Mouse (Mus musculus) Patski (cell line): ENCODE measurements around the gene Vil1. TPM values are rescaled to one million over a fixed set of nuclear protein-coding genes. Genes with fewer than 3 reads are reported as not detected.

ENCODE experiments used
- ATAC-seq: fragments of 100-300 bp; one replicate; pipeline ENCODE4 v1.8.0; 2021
- CTCF ChIA-PET: fragments of 350-600 bp; sonication (Branson Sonifier 250); formaldehyde crosslinking; loops from one replicate; lab custom pipeline; 2022; ENCODE audit warnings: inconsistent platforms; lab: Charles Lee
- POLR2A ChIA-PET: fragments of 350-600 bp; sonication (Branson Sonifier 250); formaldehyde crosslinking; loops from one replicate; lab custom pipeline; 2022; ENCODE audit warnings: antibody characterized with exemption, inconsistent platforms; lab: Charles Lee
- DNase-seq: peaks from one replicate; pipeline ENCODE4 v3.0.0-alpha.2; 2011; ENCODE audit warnings: low read depth, low spot score
- H3K27me3 ChIP-seq: fragments of 371-371 bp; one replicate; pipeline ENCODE4 v1.5.1; 2021
- CTCF ChIP-seq: fragments of 100-300 bp; IDR thresholded peaks from one replicate; pipeline ENCODE4 v1.5.1; 2021
- in situ Hi-C: fragments of 300-500 bp; cut with MboI; formaldehyde crosslinking; loops from 3 replicates; pipeline ENCODE4 v1.11.1; 2018; ENCODE audit warnings: low pct_unique_long_range_greater_than_20kb, mixed read lengths
- polyA plus RNA-seq: library from polyadenylated mRNA; unstranded; gene quantifications from one replicate; pipeline ENCODE4 v1.2.3, GENCODE M21; 2021

Vil1 gene
- 0.13 TPM for polyA plus RNA-seq

- H3K27me3 ChIP-seq = no peaks in the 10 kb centered on the region
- TF ChIP-seq CTCF = no peak
- ATAC-seq = no peak
- ChIA-PET POLR2A (no interaction called here), CTCF (interaction anchor here (1.9 kb wide), 1 partner anchor 11 kb away, joined by 5 read pairs; no protein-coding TSS in a partner anchor)
- in situ Hi-C loops = no loop called here
- DNase-seq = no peak
Observed at GRCm38 (mm10) chr1:74408589-74409504, at the start of gene Vil1. Gene Vil1, plus strand, starts transcription at chr1:74409376.

GRCm38 (mm10) chr1:74359952-74360517 is 49.1 kb upstream of the Vil1 start:
- POLR2A ChIA-PET = no interaction called here
- H3K27me3 ChIP-seq = no peaks in the 10 kb centered on the region
- CTCF ChIA-PET = interaction anchor here (1.4 to 3.9 kb wide), 2 partner anchors 30 to 47 kb away, joined by 3 to 18 read pairs; no protein-coding TSS in a partner anchor
- ATAC-seq (no peak), DNase-seq (no peak)
- TF ChIP-seq CTCF = no peak
- in situ Hi-C loops = loop anchor here (5.0 kb wide), 2 partner anchors 48 to 153 kb away; no protein-coding TSS in a partner anchor

- TF ChIP-seq CTCF = peak; percentile 96
- POLR2A ChIA-PET = interaction anchor here (0.8 to 1.4 kb wide), 2 partner anchors 15 to 74 kb away, joined by 4 to 5 read pairs; no protein-coding TSS in a partner anchor
- H3K27me3 ChIP-seq = no peaks in the 10 kb centered on the region
- in situ Hi-C loops = loop anchor here (5.0 kb wide), 1 partner anchor 50 kb away; no protein-coding TSS in a partner anchor
- DNase-seq (peak; percentile 46), ATAC-seq (peak; percentile 69)
- CTCF ChIA-PET = interaction anchor here (0.8 to 3.9 kb wide), 10 partner anchors 14 to 165 kb away, joined by 3 to 18 read pairs (median 3); no protein-coding TSS in a partner anchor
Observed at GRCm38 (mm10) chr1:74361812-74362211, 47.4 kb upstream of the Vil1 start, which contains the start of gene Catip. Gene Catip, plus strand, starts transcription at chr1:74362108.

GRCm38 (mm10) chr1:74362325-74363229 is 46.6 kb upstream of the Vil1 start:
- CTCF ChIA-PET = interaction anchor here (0.8 to 3.9 kb wide), 10 partner anchors 14 to 166 kb away, joined by 3 to 18 read pairs (median 3); no protein-coding TSS in a partner anchor
- DNase-seq (no peak), ATAC-seq (no peak)
- no peak for TF ChIP-seq CTCF
- in situ Hi-C loops = loop anchor here (5.0 kb wide), 1 partner anchor 50 kb away; no protein-coding TSS in a partner anchor
- POLR2A ChIA-PET = interaction anchor here (0.5 to 1.4 kb wide), 4 partner anchors 15 to 118 kb away, joined by 3 to 5 read pairs (median 4); no protein-coding TSS in a partner anchor
- no peaks in the 10 kb centered on the region for H3K27me3 ChIP-seq

- ChIA-PET CTCF (interaction anchor here (2.6 to 3.9 kb wide), 2 partner anchors 50 to 157 kb away, joined by 16 to 18 read pairs; no protein-coding TSS in a partner anchor), POLR2A (interaction anchor here (0.9 kb wide), 1 partner anchor 78 kb away, joined by 3 read pairs; no protein-coding TSS in a partner anchor)
- in situ Hi-C loops = loop anchor here (5.0 kb wide), 1 partner anchor 51 kb away; no protein-coding TSS in a partner anchor
- H3K27me3 ChIP-seq = no peaks in the 10 kb centered on the region
- TF ChIP-seq CTCF = no peak
- ATAC-seq = no peak
- no peak for DNase-seq
Observed at GRCm38 (mm10) chr1:74363437-74363836, 45.7 kb upstream of the Vil1 start.

- ChIA-PET CTCF (interaction anchor here (3.9 kb wide), 1 partner anchor 51 kb away, joined by 18 read pairs; no protein-coding TSS in a partner anchor), POLR2A (no interaction called here)
- TF ChIP-seq CTCF = no peak
- no peak for DNase-seq
- in situ Hi-C loops = loop anchor here (5.0 kb wide), 1 partner anchor 52 kb away; no protein-coding TSS in a partner anchor
- H3K27me3 ChIP-seq = no peaks in the 10 kb centered on the region
- no peak for ATAC-seq
Observed at GRCm38 (mm10) chr1:74364270-74364669, 44.9 kb upstream of the Vil1 start.

- ChIA-PET POLR2A (no interaction called here), CTCF (interaction anchor here (0.9 kb wide), 1 partner anchor 14 kb away, joined by 3 read pairs; no protein-coding TSS in a partner anchor)
- DNase-seq (no peak), ATAC-seq (no peak)
- in situ Hi-C loops = no loop called here
- no peak for TF ChIP-seq CTCF
- H3K27me3 ChIP-seq = no peaks in the 10 kb centered on the region
Observed at GRCm38 (mm10) chr1:74367886-74368645, 41.1 kb upstream of the Vil1 start.

- ATAC-seq (no peak), DNase-seq (no peak)
- CTCF ChIA-PET = interaction anchor here (1.5 kb wide), 1 partner anchor 10 kb away, joined by 3 read pairs; no protein-coding TSS in a partner anchor
- in situ Hi-C loops = no loop called here
- H3K27me3 ChIP-seq = no peaks in the 10 kb centered on the region
- POLR2A ChIA-PET = interaction anchor here (0.9 kb wide), 1 partner anchor 74 kb away, joined by 3 read pairs; no protein-coding TSS in a partner anchor
- no peak for TF ChIP-seq CTCF
Observed at GRCm38 (mm10) chr1:74370040-74370439, 39.1 kb upstream of the Vil1 start.

- TF ChIP-seq CTCF = no peak
- DNase-seq = no peak
- H3K27me3 ChIP-seq = no peaks in the 10 kb centered on the region
- POLR2A ChIA-PET = no interaction called here
- in situ Hi-C loops = no loop called here
- CTCF ChIA-PET = no interaction called here
- no peak for ATAC-seq
Observed at GRCm38 (mm10) chr1:74373372-74373771, 35.8 kb upstream of the Vil1 start.
